Mouse (Mus musculus) limb, embryonic 10.5 days (tissue): ENCODE data around the gene Arrdc3. TPM values are rescaled to one million over a fixed set of nuclear protein-coding genes. Genes with fewer than 3 reads are reported as not detected.

ENCODE experiments used
- DNase-seq: peaks from one replicate; pipeline ENCODE4 v3.0.0-alpha.2; 2017; ENCODE audit warnings: low spot score
- H3K27ac ChIP-seq: fragments of 300-500 bp; sonication (generic); 2 replicates; pipeline ENCODE4 v1.5.1; 2016; ENCODE audit warnings: mild to moderate bottlenecking
- H3K27me3 ChIP-seq: fragments of 300-500 bp; sonication (generic); 2 replicates; pipeline ENCODE4 v1.6.1; 2016; ENCODE audit warnings: low read depth, mild to moderate bottlenecking; ENCODE audit not compliant: poor library complexity, severe bottlenecking
- H3K36me3 ChIP-seq: fragments of 300-500 bp; sonication (generic); 2 replicates; pipeline ENCODE4 v1.6.1; 2016; ENCODE audit warnings: mild to moderate bottlenecking, moderate library complexity
- H3K4me1 ChIP-seq: fragments of 300-500 bp; sonication (generic); 2 replicates; pipeline ENCODE4 v1.6.1; 2016
- H3K4me3 ChIP-seq: fragments of 300-500 bp; sonication (generic); 2 replicates; pipeline ENCODE4 v1.5.1; 2016; ENCODE audit warnings: mild to moderate bottlenecking, moderate library complexity
- H3K9me3 ChIP-seq: fragments of 300-500 bp; sonication (generic); replicated peaks from 2 replicates; pipeline ENCODE4 v1.6.1; 2016; ENCODE audit warnings: mild to moderate bottlenecking
- WGBS: fragments of 180-500 bp; shearing (Covaris S2); methylation state at CpG from one replicate; pipeline ENCODE4 v1.1.7; 2016; 5-methylcytosine and 5-hydroxymethylcytosine counted together
- polyA plus RNA-seq: library from polyadenylated mRNA; unstranded; fragments of >200 nt; fragmentation: Nextera tagmentation; extraction: Ambion mirVana; gene quantifications from 2 replicates; pipeline ENCODE4 v1.2.1, GENCODE M21; 2016

Gene Arrdc3
- polyA plus RNA-seq, result 48.6 and 72.1 TPM in 2 replicates

DNA sequence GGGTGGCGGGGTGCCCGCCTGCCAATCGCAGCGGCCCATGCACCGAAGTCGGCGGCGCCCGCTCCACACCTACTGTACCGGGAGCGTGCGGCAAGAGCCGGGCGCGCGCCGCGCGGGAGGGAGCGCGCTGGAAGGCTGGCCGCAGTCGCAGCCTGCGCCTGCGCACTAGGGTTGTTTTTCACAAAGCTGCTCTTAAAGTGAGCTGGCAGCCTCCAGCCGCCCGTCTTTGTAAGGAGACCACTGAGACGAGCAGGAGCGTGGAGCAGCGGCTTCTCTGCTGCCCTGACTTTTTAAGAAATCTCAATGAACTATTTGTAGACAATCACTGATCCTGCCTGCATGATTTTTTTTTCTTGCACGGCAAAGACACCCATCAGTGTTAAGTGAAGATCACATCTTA lies at the start of gene Arrdc3:
Arrdc3 (plus strand) TSS at position 195 of the 400 bp plus-strand sequence.
- Histone ChIP-seq H3K27me3 (no peaks in the 10 kb centered on the region), H3K36me3 (peaks cover 8% of the 10 kb centered on the region), H3K4me3 (peak within 1 kb of the TSS; percentile 82), H3K27ac (peak within 1 kb of the TSS; percentile 100), H3K9me3 (no peaks in the 10 kb centered on the region), H3K4me1 (peaks cover 4% of the 10 kb centered on the region; the same call in 1 of the 2 replicates)
- DNase-seq, result peak; percentile 97
- WGBS, result under 1% methylated on average over 31 of the region's 31 CpGs

- Histone ChIP-seq H3K27ac (no peak overlapping the region), H3K9me3 (no peaks in the 10 kb centered on the region), H3K36me3 (no peaks in the 10 kb centered on the region), H3K4me3 (no peak overlapping the region), H3K4me1 (no peaks in the 10 kb centered on the region), H3K27me3 (no peaks in the 10 kb centered on the region)
- 16% methylated on average over 5 of the region's 5 CpGs for WGBS
- DNase-seq, result peak; percentile 80
Observed at GRCm38 (mm10) chr13:80862215-80862614, 21.0 kb upstream of the Arrdc3 start.

GRCm38 (mm10) chr13:80864195-80864594 lies 19.0 kb upstream of the Arrdc3 start:
- 90% methylated on average over 3 of the region's 3 CpGs for WGBS
- Histone ChIP-seq H3K9me3 (no peaks in the 10 kb centered on the region), H3K27me3 (no peaks in the 10 kb centered on the region), H3K27ac (no peak overlapping the region), H3K36me3 (no peaks in the 10 kb centered on the region), H3K4me3 (no peak overlapping the region), H3K4me1 (no peaks in the 10 kb centered on the region)
- no peak for DNase-seq

GRCm38 (mm10) chr13:80875126-80875525 lies 8.1 kb upstream of the Arrdc3 start:
- H3K27ac ChIP-seq, result no peak overlapping the region
- no peaks in the 10 kb centered on the region for H3K36me3 ChIP-seq
- no peak for DNase-seq
- no peaks in the 10 kb centered on the region for H3K9me3 ChIP-seq
- WGBS, result 85% methylated on average over 5 of the region's 5 CpGs
- H3K4me1 ChIP-seq, result no peaks in the 10 kb centered on the region
- H3K27me3 ChIP-seq, result no peaks in the 10 kb centered on the region
- no peak overlapping the region for H3K4me3 ChIP-seq

DNA sequence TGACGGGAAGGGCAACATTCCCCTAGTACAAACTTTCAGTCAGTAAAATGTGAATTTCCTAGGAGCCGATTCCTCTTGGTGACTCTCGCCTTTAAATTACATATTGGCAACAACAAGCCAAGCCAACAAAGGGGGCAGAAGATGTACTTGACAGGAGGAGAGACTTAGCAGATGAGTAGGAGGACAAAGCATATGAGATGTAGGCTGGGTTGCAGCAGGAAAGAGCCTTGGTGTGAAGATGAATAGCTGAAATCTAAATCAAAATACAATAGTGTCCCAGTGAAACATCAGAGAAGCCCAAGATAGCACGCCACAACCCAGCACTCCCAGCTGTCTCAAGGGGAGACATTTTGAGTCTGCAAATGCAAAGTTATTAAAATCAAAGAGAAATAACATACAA lies 2.4 kb upstream of the Arrdc3 start:
- Histone ChIP-seq H3K4me1 (no peaks in the 10 kb centered on the region), H3K27me3 (no peaks in the 10 kb centered on the region), H3K27ac (no peak overlapping the region), H3K36me3 (no peaks in the 10 kb centered on the region), H3K4me3 (no peak overlapping the region), H3K9me3 (no peaks in the 10 kb centered on the region)
- 80% methylated on average over 4 of the region's 4 CpGs for WGBS
- DNase-seq, result no peak

GRCm38 (mm10) chr13:80881722-80882500 lies 1.3 kb upstream of the Arrdc3 start:
- Histone ChIP-seq H3K36me3 (no peaks in the 10 kb centered on the region), H3K9me3 (no peaks in the 10 kb centered on the region), H3K4me1 (peaks cover 2% of the 10 kb centered on the region; the same call in 1 of the 2 replicates), H3K4me3 (peak overlapping the region; percentile 82), H3K27me3 (no peaks in the 10 kb centered on the region), H3K27ac (peak overlapping the region; percentile 100)
- DNase-seq, result peak; percentile 41
- WGBS, result 28% methylated on average over 6 of the region's 6 CpGs

- no peak for DNase-seq
- WGBS, result under 1% methylated on average over 22 of the region's 23 CpGs
- peak overlapping the region; percentile 82 for H3K4me3 ChIP-seq
Observed at GRCm38 (mm10) chr13:80882716-80883135, 458 bp upstream of the Arrdc3 start.

GRCm38 (mm10) chr13:80883649-80884376 lies 629 bp downstream of the Arrdc3 start:
- DNase-seq, result peak; percentile 42

More at GRCm38 (mm10) chr13:80882716-80883135, 458 bp upstream of the Arrdc3 start:
- H3K27me3 ChIP-seq, result no peaks in the 10 kb centered on the region
- H3K4me1 ChIP-seq, result peaks cover 4% of the 10 kb centered on the region; the same call in 1 of the 2 replicates
- peak overlapping the region; percentile 100 for H3K27ac ChIP-seq
- H3K36me3 ChIP-seq, result peaks cover 3% of the 10 kb centered on the region
- H3K9me3 ChIP-seq, result no peaks in the 10 kb centered on the region

DNA sequence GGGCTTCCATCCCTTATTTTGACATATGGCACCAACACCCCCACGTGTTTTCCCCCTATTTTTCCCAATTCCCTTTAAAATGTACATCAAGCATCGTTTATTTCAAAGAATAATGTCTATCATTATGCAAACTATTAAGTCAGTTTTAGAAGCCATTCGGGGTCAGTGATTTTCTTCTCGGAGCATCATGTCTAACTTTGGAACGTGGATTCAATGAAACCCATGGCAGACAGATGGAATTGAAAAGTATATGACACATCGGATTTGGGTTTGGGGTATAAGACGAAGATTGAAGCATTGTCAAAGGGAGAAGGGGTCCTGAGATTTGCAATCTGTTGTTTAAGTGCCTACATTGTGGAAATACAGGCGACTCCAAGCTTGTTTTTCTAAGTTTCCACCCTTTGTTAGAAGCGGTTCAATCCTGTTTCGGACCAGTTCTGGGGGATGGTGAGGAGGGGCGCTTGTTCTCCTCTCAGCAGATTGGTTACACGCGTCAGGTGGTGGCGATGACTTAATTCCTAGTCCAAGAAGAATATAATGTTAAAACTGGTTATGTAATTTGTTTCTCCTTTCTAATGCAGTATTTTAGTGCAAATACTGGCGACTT lies 1.3 kb downstream of the Arrdc3 start:
- Histone ChIP-seq H3K4me3 (peak overlapping the region; percentile 82), H3K9me3 (no peaks in the 10 kb centered on the region), H3K27ac (peak overlapping the region; percentile 100), H3K27me3 (no peaks in the 10 kb centered on the region), H3K36me3 (peaks cover 20% of the 10 kb centered on the region), H3K4me1 (peaks cover 4% of the 10 kb centered on the region; the same call in 1 of the 2 replicates)
- under 1% methylated on average over 15 of the region's 15 CpGs for WGBS
- DNase-seq, result peak; percentile 79

More at GRCm38 (mm10) chr13:80883649-80884376, 629 bp downstream of the Arrdc3 start:
- no peaks in the 10 kb centered on the region for H3K9me3 ChIP-seq
- no peaks in the 10 kb centered on the region for H3K27me3 ChIP-seq
- under 1% methylated on average over 23 of the region's 23 CpGs for WGBS
- peaks cover 14% of the 10 kb centered on the region for H3K36me3 ChIP-seq
- H3K4me1 ChIP-seq, result peaks cover 4% of the 10 kb centered on the region; the same call in 1 of the 2 replicates
- H3K4me3 ChIP-seq, result peak overlapping the region; percentile 82
- H3K27ac ChIP-seq, result peak overlapping the region; percentile 100

DNA sequence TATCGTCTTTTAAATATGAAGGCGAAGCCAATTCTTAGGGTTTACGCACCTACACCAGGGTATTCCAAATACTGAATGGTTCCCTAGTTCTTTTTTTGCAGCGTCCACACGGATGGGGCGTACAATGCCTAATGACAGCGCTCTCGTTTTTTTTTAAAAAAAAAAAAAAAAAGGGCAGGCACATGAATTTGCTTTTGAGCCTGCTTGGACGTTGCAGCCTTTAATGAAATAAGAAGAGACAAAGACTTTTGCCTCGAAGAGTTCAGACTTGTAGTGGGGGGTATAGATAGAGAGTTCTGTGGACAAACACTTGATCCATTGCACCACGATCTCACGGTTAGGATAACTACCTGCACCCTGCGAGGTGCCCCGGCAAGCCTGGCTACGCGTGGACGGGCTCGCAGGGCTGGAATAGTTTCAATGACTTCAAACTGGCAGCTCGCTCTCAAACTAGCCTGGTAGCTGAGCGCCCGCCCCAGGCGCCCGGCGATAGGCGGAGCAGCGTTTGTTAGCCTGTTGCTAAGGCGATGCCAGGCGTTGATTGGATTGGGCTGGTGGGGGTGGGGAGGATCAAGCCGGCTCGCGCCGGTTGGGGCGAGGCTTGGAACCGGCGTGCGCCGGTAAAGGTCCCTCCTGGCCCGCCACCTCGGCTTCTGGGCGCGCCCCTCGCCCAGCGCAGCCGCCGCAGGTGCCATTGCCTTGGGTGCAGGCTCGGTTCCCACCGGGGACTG lies 2.1 kb downstream of the Arrdc3 start:
- Histone ChIP-seq H3K27me3 (no peaks in the 10 kb centered on the region), H3K9me3 (no peaks in the 10 kb centered on the region), H3K27ac (peak overlapping the region; percentile 100), H3K4me1 (peaks cover 4% of the 10 kb centered on the region; the same call in 1 of the 2 replicates), H3K4me3 (peak overlapping the region; percentile 82), H3K36me3 (peaks cover 28% of the 10 kb centered on the region)
- DNase-seq, result peak; percentile 97
- WGBS, result under 1% methylated on average over 46 of the region's 47 CpGs

GRCm38 (mm10) chr13:80885834-80886663 lies 2.9 kb downstream of the Arrdc3 start:
- H3K36me3 ChIP-seq, result peaks cover 36% of the 10 kb centered on the region
- under 1% methylated on average over 67 of the region's 72 CpGs for WGBS
- no peaks in the 10 kb centered on the region for H3K27me3 ChIP-seq
- H3K9me3 ChIP-seq, result no peaks in the 10 kb centered on the region
- H3K4me1 ChIP-seq, result peaks cover 4% of the 10 kb centered on the region; the same call in 1 of the 2 replicates
- H3K4me3 ChIP-seq, result peak overlapping the region; percentile 82
- peak; percentile 97 for DNase-seq
- peak overlapping the region; percentile 100 for H3K27ac ChIP-seq
